Mouse (Mus musculus): Measurements from ENCODE around the gene Olfr1095.

Olfr1095 gene

GRCm38 (mm10) chr2:86851596-86851995, at the start of gene Olfr1095:
Gene Olfr1095, minus strand, starts transcription at chr2:86851696.
- DNase-seq (ENCODE audit: inconsistent age in 2 of 2, low spot score in 1 of 2) = no peak

- no peak for DNase-seq (ENCODE audit: inconsistent age in 2 of 2, low spot score in 1 of 2)
These were observed 40.6 kb upstream of the Olfr1095 start, which contains the start of gene Olfr1097 for GRCm38 (mm10) chr2:86892116-86892515. Gene Olfr1097, minus strand, starts transcription at chr2:86892216.

- no peak for DNase-seq (ENCODE audit: inconsistent age in 2 of 2, low spot score in 1 of 2)
These were observed 23.2 kb upstream of the Olfr1095 start, which contains the start of gene Gm13723 for GRCm38 (mm10) chr2:86874702-86875101. Gene Gm13723, minus strand, starts transcription at chr2:86874802.

DNA sequence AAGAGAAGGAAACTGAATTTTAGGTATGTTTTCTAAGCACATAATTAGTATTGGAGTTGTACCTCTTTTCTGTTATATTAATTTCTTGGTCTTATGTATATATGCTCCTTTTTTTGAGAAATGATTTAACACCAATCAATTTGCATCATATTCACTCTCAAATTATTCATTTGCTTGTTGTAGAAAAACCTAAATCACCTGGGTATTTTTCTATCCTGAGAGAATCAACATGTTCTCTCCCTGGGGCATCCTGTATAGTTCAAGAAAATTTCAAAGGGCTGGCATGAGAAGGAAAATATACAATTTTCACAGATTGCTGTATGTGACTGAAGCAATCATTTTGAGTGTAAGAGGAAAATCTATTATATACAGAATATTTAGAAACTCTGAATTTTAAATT, 27.1 kb downstream of the Olfr1095 start, which contains the start of gene Olfr1094:
TSS of gene Olfr1094 (plus strand) at position 301 of the 400 bp plus-strand sequence.
- DNase-seq (ENCODE audit: inconsistent age in 2 of 2, low spot score in 1 of 2) = no peak

GRCm38 (mm10) chr2:86809918-86810317, 41.6 kb downstream of the Olfr1095 start, which contains the start of gene Olfr141:
Gene Olfr141, minus strand, starts transcription at chr2:86810018.
- no peak for DNase-seq (ENCODE audit: inconsistent age in 2 of 2, low spot score in 1 of 2)

Data from adrenal gland, adult (tissue).